Mouse (Mus musculus): Measurements from ENCODE around the gene Gm38431. TPM values are rescaled to one million over a fixed set of nuclear protein-coding genes. Genes with fewer than 3 reads are reported as not detected.

Gm38431 gene
- total and polyA plus RNA-seq, 3 experiments, result 2.8 to 382 (median 95.6) TPM

DNA sequence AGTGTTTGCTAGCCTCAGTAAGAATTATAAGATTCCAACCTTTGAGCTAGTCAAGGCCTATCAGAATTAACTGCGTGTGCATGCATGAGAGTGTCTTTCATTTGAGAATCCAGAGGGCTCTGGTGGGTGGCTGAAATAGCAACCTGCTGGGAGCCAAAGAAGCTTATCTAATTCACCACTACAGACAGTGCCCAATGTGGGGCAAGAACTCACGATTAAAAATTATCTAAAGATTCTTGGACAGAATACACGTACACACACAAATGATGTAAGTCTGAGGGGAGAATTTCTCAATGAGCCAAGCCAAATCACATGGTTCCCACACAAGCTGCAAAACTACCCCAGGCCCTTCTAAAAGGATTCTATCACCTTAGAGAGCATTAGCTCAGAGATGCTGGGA, 8.5 kb downstream of the Gm38431 start:
- no peaks in the 10 kb centered on the region for H3K27me3 ChIP-seq (ENCODE audit: insufficient read depth, low read length)
- ATAC-seq (ENCODE audit: extremely low read depth, insufficient number of reproducible peaks, low FRiP score, poor library complexity, severe bottlenecking), result no peak

DNA sequence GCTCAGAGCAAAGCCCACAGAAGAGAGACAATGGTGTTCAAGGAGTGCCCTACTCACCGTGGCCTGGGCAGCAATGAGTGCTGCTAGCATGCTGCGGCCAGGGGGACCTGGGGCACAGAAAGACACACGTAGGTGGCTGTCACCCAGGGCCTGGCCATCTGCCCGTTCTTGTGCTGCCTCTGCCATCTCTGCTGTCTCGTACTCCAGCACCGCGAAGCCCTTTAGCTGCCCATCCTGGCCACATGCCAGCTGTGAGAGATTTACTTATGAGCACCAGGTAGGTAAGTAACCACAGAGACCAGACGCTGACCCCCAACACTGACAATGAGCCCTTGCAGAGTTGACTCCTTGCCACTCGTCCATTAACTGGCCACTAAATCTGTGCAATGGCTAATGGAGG, 10.7 kb downstream of the Gm38431 start:
- H3K4me1 ChIP-seq (ENCODE audit: insufficient read depth, low read depth, low read length), result peaks cover 24% of the 10 kb centered on the region
- H3K9me3 ChIP-seq (replicated peaks), result no peaks in the 10 kb centered on the region
- no peaks in the 10 kb centered on the region for H3K27me3 ChIP-seq (ENCODE audit: insufficient read depth, low read length)
- H3K36me3 ChIP-seq (replicated peaks), result peaks cover 96% of the 10 kb centered on the region
- DNase-seq (ENCODE audit: low spot score) (no peak), ATAC-seq (ENCODE audit: extremely low read depth, insufficient number of reproducible peaks, low FRiP score, poor library complexity, severe bottlenecking) (no peak)
- TF ChIP-seq GATA2 (IDR thresholded peaks at IDR 0.05; ENCODE audit: borderline replicate concordance, low read depth, low read length), result no peak
- no peak for TF ChIP-seq POLR2AphosphoS5 (IDR thresholded peaks at IDR 0.05; ENCODE audit: insufficient replicate concordance, low read depth, low read length)
- no peak for TF ChIP-seq TAL1 (conservative IDR thresholded peaks at IDR 0.05; ENCODE audit: low read depth, low read length)
- TF ChIP-seq CTCF (IDR thresholded peaks at IDR 0.05; ENCODE audit: low read depth, low read length), result no peak
- no peak for TF ChIP-seq GATA1 (IDR thresholded peaks at IDR 0.05; ENCODE audit: borderline replicate concordance, low read length)
- H3K4me3 ChIP-seq (ENCODE audit: low read depth, low read length), result no peak overlapping the region

More for the DNA sequence above, 8.5 kb downstream of the Gm38431 start:
- H3K9me3 ChIP-seq (replicated peaks), result no peaks in the 10 kb centered on the region
- no peak for DNase-seq (ENCODE audit: low spot score)
- H3K36me3 ChIP-seq (replicated peaks), result peaks cover 96% of the 10 kb centered on the region
- peaks cover 44% of the 10 kb centered on the region for H3K4me1 ChIP-seq (ENCODE audit: insufficient read depth, low read depth, low read length)
- TF ChIP-seq GATA1 (IDR thresholded peaks at IDR 0.05; ENCODE audit: borderline replicate concordance, low read length) (no peak), TAL1 (conservative IDR thresholded peaks at IDR 0.05; ENCODE audit: low read depth, low read length) (no peak), POLR2AphosphoS5 (IDR thresholded peaks at IDR 0.05; ENCODE audit: insufficient replicate concordance, low read depth, low read length) (no peak), GATA2 (IDR thresholded peaks at IDR 0.05; ENCODE audit: borderline replicate concordance, low read depth, low read length) (no peak), CTCF (IDR thresholded peaks at IDR 0.05; ENCODE audit: low read depth, low read length) (no peak)
- no peak overlapping the region for H3K4me3 ChIP-seq (ENCODE audit: low read depth, low read length)

DNA sequence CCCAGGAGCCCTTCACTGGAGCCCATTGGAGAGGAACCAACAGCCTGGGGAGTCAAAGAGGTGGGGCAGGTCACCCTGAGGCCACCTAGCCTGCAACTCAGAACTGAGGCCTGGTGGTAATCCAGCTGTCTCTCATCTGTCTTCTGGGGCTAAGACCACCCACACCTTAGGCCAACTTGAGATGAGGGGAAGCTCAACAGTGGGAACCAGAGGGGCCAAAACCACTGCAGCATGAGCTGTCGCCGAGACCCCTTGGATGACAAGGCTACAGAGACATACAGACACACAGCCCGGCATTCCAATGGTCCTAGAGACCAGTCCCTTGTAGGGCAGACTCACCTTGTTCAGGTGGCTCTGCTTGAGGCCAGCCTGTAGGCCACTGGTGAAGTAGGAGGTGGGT, 16.2 kb downstream of the Gm38431 start:
- DNase-seq (ENCODE audit: low spot score) (no peak), ATAC-seq (ENCODE audit: extremely low read depth, insufficient number of reproducible peaks, low FRiP score, poor library complexity, severe bottlenecking) (no peak)
- no peak overlapping the region for H3K4me3 ChIP-seq (ENCODE audit: low read depth, low read length)
- H3K27me3 ChIP-seq (ENCODE audit: insufficient read depth, low read length), result no peaks in the 10 kb centered on the region
- TF ChIP-seq TAL1 (conservative IDR thresholded peaks at IDR 0.05; ENCODE audit: low read depth, low read length) (no peak), GATA1 (IDR thresholded peaks at IDR 0.05; ENCODE audit: borderline replicate concordance, low read length) (no peak), GATA2 (IDR thresholded peaks at IDR 0.05; ENCODE audit: borderline replicate concordance, low read depth, low read length) (no peak)
- no peaks in the 10 kb centered on the region for H3K9me3 ChIP-seq (replicated peaks)
- peaks cover 38% of the 10 kb centered on the region for H3K4me1 ChIP-seq (ENCODE audit: insufficient read depth, low read depth, low read length)
- peaks cover 89% of the 10 kb centered on the region for H3K36me3 ChIP-seq (replicated peaks)

DNA sequence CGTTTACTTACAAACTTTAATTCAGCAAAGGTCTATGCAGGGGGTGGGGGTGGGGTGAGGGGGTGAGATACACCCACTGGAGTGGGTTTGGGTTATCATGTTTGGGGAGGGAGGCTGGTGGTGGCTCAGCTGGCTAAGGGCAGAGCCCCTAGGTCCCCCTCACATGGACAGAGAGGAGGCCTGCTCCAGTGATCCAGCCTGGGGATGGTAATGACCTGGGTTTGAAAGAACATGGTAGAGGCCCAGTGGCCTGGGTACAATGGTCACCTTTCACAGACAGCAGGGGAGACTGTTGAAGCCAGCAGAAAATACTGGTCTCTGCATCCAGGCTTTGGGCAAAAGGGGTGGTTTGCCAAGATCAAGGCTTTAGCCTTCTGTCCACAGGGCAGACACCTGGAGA, 17.6 kb downstream of the Gm38431 start:
- no peaks in the 10 kb centered on the region for H3K27me3 ChIP-seq (ENCODE audit: insufficient read depth, low read length)
- H3K4me3 ChIP-seq (ENCODE audit: low read depth, low read length), result no peak overlapping the region; the same call in 1 of the 2 replicates
- H3K9me3 ChIP-seq (replicated peaks), result no peaks in the 10 kb centered on the region

DNA sequence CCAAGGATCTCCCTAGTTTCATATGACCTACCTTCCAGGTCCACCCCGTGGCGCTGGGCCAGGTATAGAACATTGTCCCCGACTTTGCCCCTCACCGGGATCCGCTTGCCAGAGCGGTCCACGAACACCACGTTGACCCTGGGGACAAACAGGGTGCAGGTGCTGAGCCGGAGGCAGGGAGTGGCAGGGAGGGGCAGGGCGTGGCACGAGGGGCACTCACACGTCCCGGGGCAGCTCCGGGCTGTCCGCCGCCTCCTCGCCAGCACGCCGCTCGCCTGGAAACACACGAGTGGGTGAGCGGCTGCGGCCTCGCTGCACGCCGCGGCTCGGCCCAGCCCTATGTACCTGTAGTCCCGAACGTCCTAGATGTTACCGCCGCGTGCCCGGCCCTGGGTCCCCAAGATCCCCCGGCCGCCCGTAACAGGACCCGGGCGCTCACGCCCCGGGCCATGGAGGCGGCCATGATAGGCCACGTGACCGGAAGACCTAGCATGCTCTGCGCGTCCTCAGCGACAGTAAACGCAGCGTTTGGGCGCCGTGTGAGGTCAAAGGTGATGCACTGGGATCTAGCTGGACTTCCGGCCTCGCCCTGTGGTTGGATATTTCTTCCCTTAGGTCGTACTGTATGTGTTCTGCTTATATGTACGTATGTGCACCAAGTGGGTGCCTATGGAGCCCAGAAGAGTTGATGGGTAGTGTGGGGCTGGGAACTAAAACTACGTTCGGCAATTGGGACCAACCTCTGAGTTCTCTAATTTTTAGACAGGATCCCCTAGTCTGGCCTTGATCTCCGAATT, 18.6 kb downstream of the Gm38431 start, which contains the start of the genes Gm49373 and Fdx1l:
Gene Gm49373 (minus strand): TSS at position 53 of the 797 bp plus-strand sequence.
Gene Fdx1l (minus strand): TSS at position 571 of the 797 bp plus-strand sequence.
- ATAC-seq (ENCODE audit: extremely low read depth, insufficient number of reproducible peaks, low FRiP score, poor library complexity, severe bottlenecking), result peak; percentile 80
- no peaks in the 10 kb centered on the region for H3K9me3 ChIP-seq (replicated peaks)
- TF ChIP-seq CTCF (IDR thresholded peaks at IDR 0.05; ENCODE audit: low read depth, low read length) (no peak), TAL1 (conservative IDR thresholded peaks at IDR 0.05; ENCODE audit: low read depth, low read length) (no peak), POLR2AphosphoS5 (IDR thresholded peaks at IDR 0.05; ENCODE audit: insufficient replicate concordance, low read depth, low read length) (peak; percentile 73; the same call in 1 of the 2 replicates), GATA2 (IDR thresholded peaks at IDR 0.05; ENCODE audit: borderline replicate concordance, low read depth, low read length) (no peak), GATA1 (IDR thresholded peaks at IDR 0.05; ENCODE audit: borderline replicate concordance, low read length) (no peak)
- peaks cover 87% of the 10 kb centered on the region for H3K36me3 ChIP-seq (replicated peaks)
- DNase-seq (ENCODE audit: low spot score), result peak; percentile 91
- no peaks in the 10 kb centered on the region for H3K27me3 ChIP-seq (ENCODE audit: insufficient read depth, low read length)
- peak within 1 kb of the TSS; percentile 100 for H3K4me3 ChIP-seq (ENCODE audit: low read depth, low read length)
- peaks cover 38% of the 10 kb centered on the region for H3K4me1 ChIP-seq (ENCODE audit: insufficient read depth, low read depth, low read length)

More for the DNA sequence above, 17.6 kb downstream of the Gm38431 start:
- Histone ChIP-seq H3K4me1 (ENCODE audit: insufficient read depth, low read depth, low read length) (peaks cover 38% of the 10 kb centered on the region), H3K36me3 (replicated peaks) (peaks cover 87% of the 10 kb centered on the region)
- no peak for DNase-seq (ENCODE audit: low spot score)
- no peak for ATAC-seq (ENCODE audit: extremely low read depth, insufficient number of reproducible peaks, low FRiP score, poor library complexity, severe bottlenecking)
- TF ChIP-seq CTCF (IDR thresholded peaks at IDR 0.05; ENCODE audit: low read depth, low read length) (no peak), POLR2AphosphoS5 (IDR thresholded peaks at IDR 0.05; ENCODE audit: insufficient replicate concordance, low read depth, low read length) (no peak), GATA2 (IDR thresholded peaks at IDR 0.05; ENCODE audit: borderline replicate concordance, low read depth, low read length) (no peak), TAL1 (conservative IDR thresholded peaks at IDR 0.05; ENCODE audit: low read depth, low read length) (no peak), GATA1 (IDR thresholded peaks at IDR 0.05; ENCODE audit: borderline replicate concordance, low read length) (no peak)

DNA sequence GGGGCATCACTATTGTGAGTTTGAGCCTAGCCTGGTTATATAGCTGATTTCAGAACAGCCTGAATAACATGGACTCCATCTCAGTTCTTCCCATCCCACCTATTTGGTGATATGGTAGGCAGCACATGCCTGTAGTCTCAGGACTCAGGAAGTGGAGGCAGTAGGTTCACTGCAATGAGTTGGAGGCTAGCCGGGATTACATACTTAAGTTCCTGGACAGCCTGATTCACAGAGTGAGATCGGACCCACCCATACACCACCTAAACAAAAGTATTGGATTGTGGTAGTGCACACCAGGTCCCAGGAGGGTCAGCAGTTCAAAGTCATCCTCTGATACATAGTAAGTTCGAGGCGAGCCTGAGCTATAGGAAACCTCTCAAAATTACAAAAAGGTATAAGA, 19.2 kb downstream of the Gm38431 start:
- peak overlapping the region; percentile 100 for H3K4me3 ChIP-seq (ENCODE audit: low read depth, low read length)
- peaks cover 87% of the 10 kb centered on the region for H3K36me3 ChIP-seq (replicated peaks)
- peaks cover 42% of the 10 kb centered on the region for H3K4me1 ChIP-seq (ENCODE audit: insufficient read depth, low read depth, low read length)
- TF ChIP-seq GATA2 (IDR thresholded peaks at IDR 0.05; ENCODE audit: borderline replicate concordance, low read depth, low read length) (no peak), GATA1 (IDR thresholded peaks at IDR 0.05; ENCODE audit: borderline replicate concordance, low read length) (no peak), POLR2AphosphoS5 (IDR thresholded peaks at IDR 0.05; ENCODE audit: insufficient replicate concordance, low read depth, low read length) (peak; percentile 66; the same call in 1 of the 2 replicates)
- no peaks in the 10 kb centered on the region for H3K27me3 ChIP-seq (ENCODE audit: insufficient read depth, low read length)
- DNase-seq (ENCODE audit: low spot score) (no peak), ATAC-seq (ENCODE audit: extremely low read depth, insufficient number of reproducible peaks, low FRiP score, poor library complexity, severe bottlenecking) (peak; percentile 9; the same call in 1 of the 2 replicates)
- no peaks in the 10 kb centered on the region for H3K9me3 ChIP-seq (replicated peaks)
